ENCODE assay signal across 19 mouse cellular contexts in the genomic region with DNA sequence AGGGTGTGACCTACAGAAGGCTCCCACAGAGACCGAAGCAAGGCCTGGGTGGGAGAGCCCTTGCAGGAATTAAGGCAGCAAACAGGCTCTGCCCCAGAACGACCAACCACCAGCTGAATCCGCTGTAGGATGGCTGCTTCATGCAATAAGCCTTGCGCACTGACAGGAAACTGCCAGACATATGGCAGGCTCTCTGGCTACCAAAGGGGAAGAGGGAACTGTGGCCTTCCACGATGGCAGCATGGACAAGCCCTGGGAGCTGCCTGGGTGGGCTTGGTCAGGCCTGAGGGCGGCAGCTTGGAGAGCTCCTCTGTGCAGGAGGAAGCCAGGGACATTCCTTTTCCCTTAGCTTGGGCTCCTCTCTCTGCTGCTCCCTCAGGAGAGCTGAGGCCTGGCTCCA.
DNase-seq lines count a peak whose midpoint lies in the region; ATAC-seq lines count a peak whose summit lies in the region.
"Had no signal": no experiment of that assay in that cellular context is flagged by ENCODE, and none has a peak within 500 bp of the region (broad histone marks: within the 10 kb centered on the region; RNA-seq: fewer than 3 reads in every experiment).

No protein-coding gene starts in this region.

- H3K4me1 ChIP-seq in hindbrain, embryonic 15.5 days (replicated peaks): 0 out of 2 replicates have a peak, but pooled peaks cover 6% of the 10 kb centered on the region
- no peaks in the 10 kb centered on the region for H3K4me1 ChIP-seq in hindbrain, embryonic 12.5 days
- peaks cover 6% of the 10 kb centered on the region for H3K4me1 ChIP-seq in midbrain, embryonic 15.5 days
- H3K4me1 ChIP-seq in midbrain, embryonic 10.5 days: no peaks in the 10 kb centered on the region
- 0 out of 2 replicates have a peak, but pooled peaks cover 12% of the 10 kb centered on the region for H3K4me1 ChIP-seq in neural tube, embryonic 15.5 days
- H3K4me1 ChIP-seq: stomach, embryonic 15.5 days had no signal

- no peak for ATAC-seq in hindbrain, embryonic 15.5 days (ENCODE audit: low FRiP score, low read depth)
- no peak for ATAC-seq in hindbrain, embryonic 12.5 days (ENCODE audit: low FRiP score)
- ATAC-seq in midbrain, embryonic 15.5 days (replicated peaks): no peak
- no peak for ATAC-seq in neural tube, embryonic 15.5 days (ENCODE audit: low FRiP score)

- peak overlapping the region; percentile 14 for H3K27ac ChIP-seq in hindbrain, embryonic 15.5 days (replicated peaks)
- no peak overlapping the region for H3K27ac ChIP-seq in hindbrain, embryonic 12.5 days
- peak overlapping the region; percentile 30; the same call in 1 of the 2 replicates for H3K27ac ChIP-seq in midbrain, embryonic 15.5 days
- no peak overlapping the region for H3K27ac ChIP-seq in midbrain, embryonic 10.5 days (replicated peaks)
- H3K27ac ChIP-seq in neural tube, embryonic 15.5 days (replicated peaks): peak overlapping the region; percentile 28; the same call in 1 of the 2 replicates
- H3K27ac ChIP-seq: embryonic facial prominence, embryonic 13.5 days; heart, embryonic 15.5 days; limb, embryonic 12.5 days; stomach, embryonic 15.5 days had no signal

- no peak overlapping the region for H3K9ac ChIP-seq in hindbrain, embryonic 15.5 days
- H3K9ac ChIP-seq in hindbrain, embryonic 12.5 days: no peak overlapping the region
- H3K9ac ChIP-seq in midbrain, embryonic 15.5 days: no peak overlapping the region
- no peak overlapping the region for H3K9ac ChIP-seq in neural tube, embryonic 15.5 days (replicated peaks)
- H3K9ac ChIP-seq: embryonic facial prominence, embryonic 13.5 days; heart, embryonic 15.5 days; limb, embryonic 12.5 days; stomach, embryonic 15.5 days had no signal

- peaks cover 25% of the 10 kb centered on the region for H3K36me3 ChIP-seq in hindbrain, embryonic 15.5 days
- H3K36me3 ChIP-seq in hindbrain, embryonic 12.5 days: peaks cover 32% of the 10 kb centered on the region
- H3K36me3 ChIP-seq in midbrain, embryonic 15.5 days (replicated peaks): peaks cover 3% of the 10 kb centered on the region; the same call in 1 of the 2 replicates
- peaks cover 70% of the 10 kb centered on the region for H3K36me3 ChIP-seq in midbrain, embryonic 10.5 days
- peaks cover 36% of the 10 kb centered on the region for H3K36me3 ChIP-seq in neural tube, embryonic 15.5 days

- H3K4me2 ChIP-seq in hindbrain, embryonic 15.5 days: no peak overlapping the region
- H3K4me2 ChIP-seq in hindbrain, embryonic 12.5 days (replicated peaks): no peak overlapping the region
- H3K4me2 ChIP-seq in midbrain, embryonic 15.5 days: no peak overlapping the region
- no peak overlapping the region for H3K4me2 ChIP-seq in neural tube, embryonic 15.5 days
- H3K4me2 ChIP-seq: embryonic facial prominence, embryonic 13.5 days; heart, embryonic 15.5 days; limb, embryonic 12.5 days; stomach, embryonic 15.5 days had no signal

- no peaks in the 10 kb centered on the region for H3K9me3 ChIP-seq in hindbrain, embryonic 15.5 days
- no peaks in the 10 kb centered on the region for H3K9me3 ChIP-seq in hindbrain, embryonic 12.5 days (replicated peaks)
- H3K9me3 ChIP-seq in midbrain, embryonic 15.5 days: no peaks in the 10 kb centered on the region
- H3K9me3 ChIP-seq in midbrain, embryonic 10.5 days (replicated peaks): no peaks in the 10 kb centered on the region
- no peaks in the 10 kb centered on the region for H3K9me3 ChIP-seq in neural tube, embryonic 15.5 days (replicated peaks)
- H3K9me3 ChIP-seq: embryonic facial prominence, embryonic 13.5 days; heart, embryonic 15.5 days; limb, embryonic 12.5 days; stomach, embryonic 15.5 days had no signal

- 80% methylated on average over 6 of the region's 6 CpGs for WGBS in hindbrain, embryonic 15.5 days
- 89% methylated on average over 6 of the region's 6 CpGs for WGBS in hindbrain, embryonic 12.5 days
- 85% methylated on average over 6 of the region's 6 CpGs for WGBS in midbrain, embryonic 15.5 days
- 92% methylated on average over 6 of the region's 6 CpGs for WGBS in midbrain, embryonic 10.5 days
- WGBS in neural tube, embryonic 15.5 days: 81% methylated on average over 6 of the region's 6 CpGs

- no peak overlapping the region for H3K4me3 ChIP-seq in hindbrain, embryonic 15.5 days
- H3K4me3 ChIP-seq in hindbrain, embryonic 12.5 days: no peak overlapping the region
- no peak overlapping the region for H3K4me3 ChIP-seq in midbrain, embryonic 15.5 days
- no peak overlapping the region for H3K4me3 ChIP-seq in midbrain, embryonic 10.5 days
- no peak overlapping the region for H3K4me3 ChIP-seq in neural tube, embryonic 15.5 days (replicated peaks)
- H3K4me3 ChIP-seq: embryonic facial prominence, embryonic 13.5 days; heart, embryonic 15.5 days; limb, embryonic 12.5 days; stomach, embryonic 15.5 days had no signal

- no peaks in the 10 kb centered on the region for H3K27me3 ChIP-seq in hindbrain, embryonic 15.5 days
- no peaks in the 10 kb centered on the region for H3K27me3 ChIP-seq in hindbrain, embryonic 12.5 days
- no peaks in the 10 kb centered on the region for H3K27me3 ChIP-seq in midbrain, embryonic 15.5 days (replicated peaks)
- H3K27me3 ChIP-seq in midbrain, embryonic 10.5 days (ENCODE audit: low read depth, poor library complexity, severe bottlenecking): no peaks in the 10 kb centered on the region
- no peaks in the 10 kb centered on the region for H3K27me3 ChIP-seq in neural tube, embryonic 15.5 days (replicated peaks)
- H3K27me3 ChIP-seq: CH12.LX; embryonic facial prominence, embryonic 13.5 days; heart, embryonic 15.5 days; limb, embryonic 12.5 days; stomach, embryonic 15.5 days had no signal

- DNase-seq in cerebellum, adult 9-11 months: peak; percentile 25
- DNase-seq in cerebellum, adult 11 months: no peak
- no peak for DNase-seq in midbrain, embryonic 10.5 days (ENCODE audit: low spot score)
- no peak for DNase-seq in layer of hippocampus, adult 9-11 months
- DNase-seq: adrenal gland, adult 2 months; heart, adult 18-20 months; kidney, postnatal 4 days; lung, postnatal 10 days; spleen, adult 18-20 months; thymus, adult 2 months had no signal

Comparison
In these comparisons a context has a peak if more than half of its experiments do, and no peak if none do; other contexts are left out.
1. H3K27ac ChIP-seq: peak in hindbrain, embryonic 15.5 days (single experiment), midbrain, embryonic 15.5 days (single experiment) and neural tube, embryonic 15.5 days (single experiment); none in hindbrain, embryonic 12.5 days (single experiment) and midbrain, embryonic 10.5 days (single experiment).